Mouse (Mus musculus): Measurements from ENCODE around the gene Tpk1. TPM values are rescaled to one million over a fixed set of nuclear protein-coding genes. Genes with fewer than 3 reads are reported as not detected.

The Tpk1 gene
- 7.4 and 8.0 TPM in 2 replicates for polyA plus RNA-seq (2015; fragmentation: Nextera tagmentation; extraction: Ambion mirVana)

DNA sequence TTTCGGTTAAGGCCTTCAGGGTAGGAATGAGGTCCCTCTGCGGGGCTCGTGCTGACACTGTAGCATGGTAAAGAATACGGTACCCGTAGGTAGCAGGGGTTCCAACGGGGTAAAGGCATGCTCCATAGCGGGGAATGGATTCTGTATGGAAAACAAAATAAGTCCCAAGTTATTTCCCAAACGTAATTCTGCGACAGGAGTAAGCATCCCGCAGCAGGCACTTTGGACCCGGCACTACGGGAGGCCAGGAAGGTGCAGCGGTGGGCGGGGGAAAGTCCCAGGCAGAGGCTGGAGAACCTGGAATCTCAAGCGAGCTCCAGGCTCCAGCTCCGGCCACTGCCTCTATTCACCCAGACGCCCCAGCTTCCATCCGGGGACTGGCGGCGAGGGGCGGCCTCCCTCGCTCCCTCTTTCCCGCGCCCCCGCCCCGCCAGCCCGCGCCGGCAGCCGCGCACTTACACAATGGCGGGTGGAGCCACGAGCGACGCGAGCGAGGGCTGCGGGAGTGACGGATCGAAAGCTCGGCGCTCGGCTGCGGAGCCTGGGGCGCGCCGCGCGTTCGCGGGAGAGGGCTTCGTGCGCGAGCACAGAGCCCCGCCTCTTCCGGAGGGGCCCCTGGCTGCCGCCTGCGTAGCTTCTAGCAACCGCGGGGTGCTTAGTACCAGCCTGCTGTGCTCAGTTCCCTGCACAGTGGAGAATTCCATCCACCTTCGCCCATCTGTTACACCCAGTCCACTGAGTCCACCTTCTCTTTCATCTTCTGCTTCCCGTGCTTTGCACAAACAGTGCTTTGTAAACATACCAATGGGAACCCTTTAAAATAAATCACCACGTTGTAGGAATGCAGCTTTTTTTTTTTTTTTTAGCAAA, at the start of gene Tpk1:
Gene Tpk1, minus strand, starts transcription at position 602 of the 870 bp plus-strand sequence.
- TF ChIP-seq CTCF (IDR thresholded peaks at IDR 0.05; ENCODE audit: low read depth), result peak; percentile 37
- no peak for TF ChIP-seq EP300 (IDR thresholded peaks at IDR 0.05; ENCODE audit: low read depth)
- WGBS (ENCODE audit: insufficient replicate concordance), result under 1% methylated on average over 57 of the region's 63 CpGs
- peak within 1 kb of the TSS; percentile 77 for H3K4me3 ChIP-seq (ENCODE audit: low read depth, low read length)
- DNase-seq (peak; percentile 95), ATAC-seq (peak; percentile 98)
- H3K4me2 ChIP-seq (ENCODE audit: low read depth, low read length), result peak within 1 kb of the TSS; percentile 63
- no peaks in the 10 kb centered on the region for H3K27me3 ChIP-seq (ENCODE audit: insufficient read depth, low read length)
- H3K9ac ChIP-seq (replicated peaks), result peak within 1 kb of the TSS; percentile 85
- H3K4me1 ChIP-seq (ENCODE audit: insufficient read depth), result peaks cover 19% of the 10 kb centered on the region
- H3K9me3 ChIP-seq (ENCODE audit: low read length), result no peaks in the 10 kb centered on the region
- no peaks in the 10 kb centered on the region for H3K36me3 ChIP-seq (replicated peaks; ENCODE audit: insufficient read depth, low read length)
- peak within 1 kb of the TSS; percentile 90 for H3K27ac ChIP-seq (ENCODE audit: low read depth)

DNA sequence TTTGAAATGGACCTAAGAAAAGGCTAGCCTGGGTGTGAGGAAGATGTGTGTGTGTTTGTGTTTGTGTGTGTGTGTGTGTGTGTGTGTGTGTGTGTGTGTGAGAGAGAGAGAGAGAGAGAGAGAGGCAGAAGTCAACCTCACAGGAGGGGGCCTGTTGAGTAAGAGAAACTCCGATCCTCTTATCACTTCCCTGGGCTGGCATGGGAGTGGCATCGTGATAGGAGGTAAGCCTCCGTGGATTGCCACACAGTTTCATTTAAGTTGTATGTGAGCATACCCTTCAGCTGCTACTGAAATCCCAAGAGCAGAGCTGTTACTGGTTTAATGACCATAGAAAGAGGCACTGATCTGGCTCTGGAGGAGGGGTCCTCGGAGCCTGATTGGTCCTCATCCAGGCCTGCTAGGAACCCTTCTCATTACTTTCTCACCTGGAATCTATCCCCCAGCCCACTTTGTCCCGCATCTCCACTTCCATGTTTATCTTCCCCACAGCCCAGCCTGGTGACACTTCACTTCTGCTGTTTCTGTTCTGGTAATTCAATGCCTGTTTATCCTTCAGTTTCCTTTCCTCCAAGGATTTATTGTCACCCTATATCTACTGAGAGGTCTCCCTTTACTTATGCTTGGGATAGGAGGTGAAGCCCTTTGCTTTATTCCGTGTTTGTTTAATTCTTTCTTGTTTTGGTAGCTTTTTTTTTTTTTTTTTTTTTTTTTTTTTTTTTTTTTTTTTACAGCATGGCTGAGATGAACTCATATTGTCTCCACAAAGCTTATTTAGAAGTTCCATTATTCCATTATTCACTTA, 36.9 kb upstream of the Tpk1 start:
- no peak overlapping the region for H3K4me2 ChIP-seq (ENCODE audit: low read depth, low read length)
- DNase-seq, result no peak
- H3K9ac ChIP-seq (replicated peaks), result no peak overlapping the region
- TF ChIP-seq CTCF (IDR thresholded peaks at IDR 0.05; ENCODE audit: low read depth), result no peak
- H3K9me3 ChIP-seq (ENCODE audit: low read length), result no peaks in the 10 kb centered on the region
- no peaks in the 10 kb centered on the region for H3K36me3 ChIP-seq (replicated peaks; ENCODE audit: insufficient read depth, low read length)
- H3K27me3 ChIP-seq (ENCODE audit: insufficient read depth, low read length), result no peaks in the 10 kb centered on the region
- H3K27ac ChIP-seq (ENCODE audit: low read depth), result no peak overlapping the region
- H3K4me3 ChIP-seq (ENCODE audit: low read depth, low read length), result no peak overlapping the region
- WGBS (ENCODE audit: insufficient replicate concordance), result 45% methylated on average over 6 of the region's 6 CpGs
- ATAC-seq, result no peak
- H3K4me1 ChIP-seq (ENCODE audit: insufficient read depth), result no peaks in the 10 kb centered on the region

- H3K4me2 ChIP-seq (ENCODE audit: low read depth, low read length), result no peak overlapping the region
- 70% methylated on average over 1 of the region's 1 CpGs for WGBS (ENCODE audit: insufficient replicate concordance)
- ATAC-seq, result no peak
Measured at GRCm38 (mm10) chr6:43691863-43692262, 25.8 kb upstream of the Tpk1 start.

DNA sequence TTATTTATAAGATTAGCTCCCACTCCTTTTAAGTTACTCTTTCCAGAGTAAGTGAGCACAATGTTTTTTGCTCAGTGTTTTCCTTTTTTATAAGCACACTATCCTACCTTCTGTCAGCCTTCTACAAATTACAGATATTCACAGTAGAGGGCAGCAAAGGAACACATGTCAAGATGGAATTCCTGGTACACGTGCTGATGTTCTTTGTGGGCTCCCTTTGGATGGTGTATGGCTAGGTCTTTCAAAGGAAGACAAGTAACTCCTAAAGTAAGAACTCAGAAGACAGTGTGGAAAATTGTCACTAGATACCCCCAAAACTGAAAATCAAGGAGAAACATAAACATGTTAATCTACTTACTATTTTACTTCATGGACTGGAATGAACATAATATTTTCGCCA, 19.9 kb upstream of the Tpk1 start:
- TF ChIP-seq EP300 (IDR thresholded peaks at IDR 0.05; ENCODE audit: low read depth) (no peak), CTCF (IDR thresholded peaks at IDR 0.05; ENCODE audit: low read depth) (peak; percentile 65)
- DNase-seq, result no peak
- no peak overlapping the region for H3K4me2 ChIP-seq (ENCODE audit: low read depth, low read length)
- no peak for ATAC-seq
- no peak overlapping the region for H3K9ac ChIP-seq (replicated peaks)
- H3K9me3 ChIP-seq (ENCODE audit: low read length), result no peaks in the 10 kb centered on the region
- no peak overlapping the region for H3K27ac ChIP-seq (ENCODE audit: low read depth)
- WGBS (ENCODE audit: insufficient replicate concordance), result 38% methylated on average over 2 of the region's 2 CpGs
- H3K36me3 ChIP-seq (replicated peaks; ENCODE audit: insufficient read depth, low read length), result no peaks in the 10 kb centered on the region
- no peaks in the 10 kb centered on the region for H3K4me1 ChIP-seq (ENCODE audit: insufficient read depth)
- no peak overlapping the region for H3K4me3 ChIP-seq (ENCODE audit: low read depth, low read length)
- H3K27me3 ChIP-seq (ENCODE audit: insufficient read depth, low read length), result no peaks in the 10 kb centered on the region

More at GRCm38 (mm10) chr6:43691863-43692262, 25.8 kb upstream of the Tpk1 start:
- H3K4me1 ChIP-seq (ENCODE audit: insufficient read depth), result no peaks in the 10 kb centered on the region
- no peak overlapping the region for H3K4me3 ChIP-seq (ENCODE audit: low read depth, low read length)
- H3K27ac ChIP-seq (ENCODE audit: low read depth), result no peak overlapping the region
- no peak for DNase-seq
- no peaks in the 10 kb centered on the region for H3K36me3 ChIP-seq (replicated peaks; ENCODE audit: insufficient read depth, low read length)
- H3K9me3 ChIP-seq (ENCODE audit: low read length), result no peaks in the 10 kb centered on the region
- H3K9ac ChIP-seq (replicated peaks), result no peak overlapping the region
- no peaks in the 10 kb centered on the region for H3K27me3 ChIP-seq (ENCODE audit: insufficient read depth, low read length)
- TF ChIP-seq EP300 (IDR thresholded peaks at IDR 0.05; ENCODE audit: low read depth), result no peak
- no peak for TF ChIP-seq CTCF (IDR thresholded peaks at IDR 0.05; ENCODE audit: low read depth)

DNA sequence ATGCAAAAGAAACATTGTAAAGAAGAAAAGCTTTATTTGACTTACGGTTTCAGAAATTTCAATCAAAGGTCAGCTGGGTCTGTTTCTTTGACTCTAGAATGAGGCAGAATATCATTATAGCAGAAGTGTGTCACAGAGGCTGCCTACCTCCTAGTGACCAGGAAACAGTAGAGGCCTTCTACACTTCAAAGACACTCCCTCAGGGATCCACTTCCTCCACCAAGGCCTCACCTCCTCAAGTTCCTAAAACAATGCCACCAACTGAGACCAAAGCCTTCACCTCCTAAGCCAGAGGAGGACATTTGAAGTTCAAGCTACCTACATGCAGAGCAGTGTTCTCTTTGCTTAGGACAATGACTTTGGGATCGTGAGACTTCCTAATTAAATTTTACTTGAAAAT, 16.5 kb upstream of the Tpk1 start:
- Histone ChIP-seq H3K4me2 (ENCODE audit: low read depth, low read length) (no peak overlapping the region), H3K27ac (ENCODE audit: low read depth) (no peak overlapping the region), H3K9ac (replicated peaks) (no peak overlapping the region), H3K4me1 (ENCODE audit: insufficient read depth) (no peaks in the 10 kb centered on the region), H3K27me3 (ENCODE audit: insufficient read depth, low read length) (no peaks in the 10 kb centered on the region), H3K36me3 (replicated peaks; ENCODE audit: insufficient read depth, low read length) (no peaks in the 10 kb centered on the region), H3K4me3 (ENCODE audit: low read depth, low read length) (no peak overlapping the region), H3K9me3 (ENCODE audit: low read length) (no peaks in the 10 kb centered on the region)
- ATAC-seq (no peak), DNase-seq (no peak)
- TF ChIP-seq CTCF (IDR thresholded peaks at IDR 0.05; ENCODE audit: low read depth) (no peak), EP300 (IDR thresholded peaks at IDR 0.05; ENCODE audit: low read depth) (no peak)
- WGBS (ENCODE audit: insufficient replicate concordance), result 82% methylated on average over 2 of the region's 2 CpGs

GRCm38 (mm10) chr6:43678689-43679212, 12.7 kb upstream of the Tpk1 start:
- no peak for DNase-seq
- no peak for ATAC-seq

More at GRCm38 (mm10) chr6:43678689-43679212, 12.7 kb upstream of the Tpk1 start:
- Histone ChIP-seq H3K4me1 (ENCODE audit: insufficient read depth) (no peaks in the 10 kb centered on the region; the same call in 1 of the 2 replicates), H3K9ac (replicated peaks) (no peak overlapping the region), H3K27ac (ENCODE audit: low read depth) (no peak overlapping the region), H3K9me3 (ENCODE audit: low read length) (no peaks in the 10 kb centered on the region), H3K27me3 (ENCODE audit: insufficient read depth, low read length) (no peaks in the 10 kb centered on the region), H3K4me3 (ENCODE audit: low read depth, low read length) (no peak overlapping the region), H3K4me2 (ENCODE audit: low read depth, low read length) (no peak overlapping the region), H3K36me3 (replicated peaks; ENCODE audit: insufficient read depth, low read length) (no peaks in the 10 kb centered on the region)
- 73% methylated on average over 2 of the region's 2 CpGs for WGBS (ENCODE audit: insufficient replicate concordance)
- no peak for TF ChIP-seq CTCF (IDR thresholded peaks at IDR 0.05; ENCODE audit: low read depth)
- no peak for TF ChIP-seq EP300 (IDR thresholded peaks at IDR 0.05; ENCODE audit: low read depth)
